Mouse (Mus musculus) embryonic fibroblast, embryonic 13.5 days (primary cell): Measurements from ENCODE around the gene Macrod2.

Source experiments
- CTCF ChIP-seq: IDR thresholded peaks from 2 replicates; pipeline ENCODE4 v1.5.1; 2011; ENCODE audit warnings: mild to moderate bottlenecking, control low read depth, low read length, moderate library complexity, borderline replicate concordance; ENCODE audit not compliant: insufficient read depth
- POLR2A ChIP-seq: IDR thresholded peaks from 2 replicates; pipeline ENCODE4 v1.6.1; 2011; ENCODE audit warnings: low read depth, mild to moderate bottlenecking, control low read depth, low read length, moderate library complexity

GRCm38 (mm10) chr2:142116623-142117022 is 1721.5 kb downstream of the Macrod2 start:
- TF ChIP-seq CTCF (no peak), POLR2A (no peak)
